Mouse (Mus musculus) intestine, postnatal 0 days (tissue): Measurements from ENCODE around the gene Ifnlr1. TPM values are rescaled to one million over a fixed set of nuclear protein-coding genes. Genes with fewer than 3 reads are reported as not detected.
A peak's percentile ranks its signal among the peaks of the same experiment; 100 is the strongest.

ENCODE experiments used
- ATAC-seq: fragments of 200-750 bp; cut with Nextera tagmentation; 2 replicates; pipeline ENCODE4 v1.8.0; 2017; ENCODE audit warnings: mild to moderate bottlenecking, moderate TSS enrichment, moderate library complexity
- H3K27ac ChIP-seq: fragments of 300-500 bp; sonication (generic); 2 replicates; pipeline ENCODE4 v1.5.1; 2014; ENCODE audit warnings: mild to moderate bottlenecking, low read depth, low read length, moderate library complexity
- H3K27me3 ChIP-seq: fragments of 300-500 bp; sonication (generic); replicated peaks from 2 replicates; pipeline ENCODE4 v1.6.1; 2014; ENCODE audit warnings: low read length, mixed read lengths; ENCODE audit not compliant: control insufficient read depth, insufficient read depth
- H3K36me3 ChIP-seq: fragments of 300-500 bp; sonication (generic); 2 replicates; pipeline ENCODE4 v1.6.1; 2014; ENCODE audit warnings: mild to moderate bottlenecking, moderate library complexity; ENCODE audit not compliant: control insufficient read depth, insufficient read depth
- H3K4me1 ChIP-seq: fragments of 300-500 bp; sonication (generic); replicated peaks from 2 replicates; pipeline ENCODE4 v1.6.1; 2014; ENCODE audit warnings: antibody characterized with exemption, low read length, mixed read lengths; ENCODE audit not compliant: control insufficient read depth, insufficient read depth
- H3K4me2 ChIP-seq: fragments of 300-500 bp; sonication (generic); replicated peaks from 2 replicates; pipeline ENCODE4 v1.6.1; 2014; ENCODE audit warnings: low read depth, mild to moderate bottlenecking, moderate library complexity
- H3K4me3 ChIP-seq: fragments of 300-500 bp; sonication (generic); 2 replicates; pipeline ENCODE4 v1.5.1; 2014; ENCODE audit warnings: low read depth, low read length
- H3K9ac ChIP-seq: fragments of 300-500 bp; sonication (generic); 2 replicates; pipeline ENCODE4 v1.6.1; 2014; ENCODE audit warnings: mild to moderate bottlenecking, low read depth, low read length
- H3K9me3 ChIP-seq: fragments of 300-500 bp; sonication (generic); 2 replicates; pipeline ENCODE4 v1.6.1; 2016; ENCODE audit warnings: mixed run types; ENCODE audit not compliant: control insufficient read depth
- CTCF ChIP-seq: sonication (generic); IDR thresholded peaks from 2 replicates; pipeline ENCODE4 v1.5.1; 2016; ENCODE audit warnings: low read depth, mild to moderate bottlenecking, control low read depth, antibody characterized with exemption, moderate library complexity
- WGBS: fragments of 180-500 bp; shearing (Covaris S2); extraction: QIAGEN DNeasy Blood & Tissue Kit; methylation state at CpG from one replicate; pipeline ENCODE4 v1.1.7; 2014; 5-methylcytosine and 5-hydroxymethylcytosine counted together
- polyA plus RNA-seq: library from polyadenylated mRNA; unstranded; fragments of >200 nt; fragmentation: Nextera tagmentation; extraction: Ambion mirVana; gene quantifications from 2 replicates; pipeline ENCODE4 v1.2.1, GENCODE M21; 2015

The Ifnlr1 gene
- polyA plus RNA-seq, 1 experiment from 2014 or later = 5.5 TPM

- H3K4me2 ChIP-seq = no peak overlapping the region
- H3K27me3 ChIP-seq = no peaks in the 10 kb centered on the region
- no peak for TF ChIP-seq CTCF
- H3K4me3 ChIP-seq = no peak overlapping the region
- no peak for ATAC-seq
- H3K9me3 ChIP-seq = no peaks in the 10 kb centered on the region
- H3K4me1 ChIP-seq = no peaks in the 10 kb centered on the region; the same call in 1 of the 2 replicates
- WGBS = 80% methylated on average over 5 of the region's 5 CpGs
- no peak overlapping the region for H3K9ac ChIP-seq
- H3K36me3 ChIP-seq = no peaks in the 10 kb centered on the region
- no peak overlapping the region for H3K27ac ChIP-seq
These were observed 4.3 kb upstream of the Ifnlr1 start for GRCm38 (mm10) chr4:135681789-135682188.

- no peak overlapping the region for H3K4me3 ChIP-seq
- no peaks in the 10 kb centered on the region; the same call in 1 of the 2 replicates for H3K4me1 ChIP-seq
- no peaks in the 10 kb centered on the region for H3K36me3 ChIP-seq
- no peaks in the 10 kb centered on the region for H3K27me3 ChIP-seq
- peak; percentile 83 for TF ChIP-seq CTCF
- no peak overlapping the region for H3K9ac ChIP-seq
- H3K27ac ChIP-seq = no peak overlapping the region
- H3K9me3 ChIP-seq = no peaks in the 10 kb centered on the region
- WGBS = 24% methylated on average over 4 of the region's 4 CpGs
- ATAC-seq = no peak
- H3K4me2 ChIP-seq = no peak overlapping the region
These were observed 2.5 kb upstream of the Ifnlr1 start for GRCm38 (mm10) chr4:135683553-135683952.

DNA sequence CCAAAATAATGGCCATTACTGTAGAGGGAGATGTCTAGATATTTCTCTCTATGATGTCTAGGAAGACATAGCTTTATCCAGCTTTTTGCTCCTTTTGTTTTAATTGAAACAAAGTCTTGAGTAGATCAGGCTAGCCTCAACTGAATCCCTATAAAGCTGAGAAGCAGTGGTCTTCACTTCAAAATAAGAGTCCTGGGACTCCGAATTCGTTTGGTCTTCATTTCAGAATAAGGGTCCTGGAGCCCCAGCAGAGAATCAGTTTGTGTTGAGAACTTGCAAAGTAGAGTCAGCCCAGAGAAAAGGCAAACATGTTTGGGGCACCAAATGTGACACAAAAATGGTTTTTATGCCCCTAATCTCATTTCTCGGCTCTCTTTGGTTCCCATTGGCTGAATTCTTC lies 1.4 kb upstream of the Ifnlr1 start:
- TF ChIP-seq CTCF = no peak
- no peaks in the 10 kb centered on the region for H3K36me3 ChIP-seq
- no peak overlapping the region for H3K27ac ChIP-seq
- no peaks in the 10 kb centered on the region for H3K27me3 ChIP-seq
- no peaks in the 10 kb centered on the region for H3K9me3 ChIP-seq
- WGBS = 28% methylated on average over 3 of the region's 3 CpGs
- peak overlapping the region; percentile 83; the same call in 1 of the 2 replicates for H3K4me2 ChIP-seq
- no peak for ATAC-seq
- H3K4me1 ChIP-seq = no peaks in the 10 kb centered on the region; the same call in 1 of the 2 replicates
- no peak overlapping the region for H3K4me3 ChIP-seq
- no peak overlapping the region for H3K9ac ChIP-seq

DNA sequence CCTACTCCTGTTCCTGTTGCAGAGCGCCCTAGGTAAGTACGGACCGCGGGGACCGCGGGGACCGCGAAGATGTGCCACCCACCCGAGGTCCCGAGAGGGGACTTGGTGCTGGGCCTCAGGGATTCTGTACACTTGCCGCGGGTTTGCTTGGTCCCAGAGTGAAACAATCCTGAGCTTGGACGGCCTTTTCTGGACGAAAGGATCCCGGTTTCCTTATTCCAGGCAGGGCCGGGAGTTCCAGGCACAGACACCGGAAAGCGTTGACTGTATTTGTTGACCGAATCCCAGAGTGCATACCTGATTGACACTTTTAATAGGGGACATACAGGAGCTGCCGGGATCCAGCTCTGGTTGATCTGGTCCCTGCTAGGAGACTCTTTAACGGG lies 474 bp downstream of the Ifnlr1 start:
- Histone ChIP-seq H3K27ac (peak overlapping the region; percentile 83), H3K9ac (peak overlapping the region; percentile 53), H3K9me3 (no peaks in the 10 kb centered on the region), H3K4me2 (peak overlapping the region; percentile 83), H3K4me3 (peak overlapping the region; percentile 64), H3K27me3 (no peaks in the 10 kb centered on the region), H3K4me1 (no peaks in the 10 kb centered on the region; the same call in 1 of the 2 replicates), H3K36me3 (no peaks in the 10 kb centered on the region)
- WGBS = under 1% methylated on average over 21 of the region's 21 CpGs
- TF ChIP-seq CTCF = no peak
- peak; percentile 23 for ATAC-seq

DNA sequence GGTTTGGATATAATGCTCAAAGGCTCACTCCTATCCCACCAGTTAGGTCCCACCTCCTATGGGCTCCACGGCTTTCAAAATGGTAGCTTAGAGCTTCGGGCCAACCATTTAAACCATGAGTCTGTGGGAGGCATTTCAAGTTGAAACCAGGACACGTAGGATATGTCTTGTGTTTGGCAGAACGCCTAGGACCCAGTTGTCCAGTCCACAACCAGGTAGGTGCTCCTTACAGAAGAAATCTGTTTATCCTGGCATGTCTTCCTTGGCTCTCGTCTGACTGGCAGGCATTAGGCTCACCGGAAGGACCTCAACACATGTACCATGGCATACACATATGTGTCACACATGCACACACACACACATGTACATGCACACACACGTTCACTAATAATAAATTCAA lies 3.7 kb downstream of the Ifnlr1 start:
- no peak for ATAC-seq
- H3K4me1 ChIP-seq = no peaks in the 10 kb centered on the region; the same call in 1 of the 2 replicates
- no peak overlapping the region for H3K9ac ChIP-seq
- TF ChIP-seq CTCF = no peak
- no peak overlapping the region for H3K27ac ChIP-seq
- H3K36me3 ChIP-seq = no peaks in the 10 kb centered on the region
- H3K27me3 ChIP-seq = no peaks in the 10 kb centered on the region
- no peak overlapping the region for H3K4me3 ChIP-seq
- WGBS = 89% methylated on average over 7 of the region's 7 CpGs
- no peaks in the 10 kb centered on the region for H3K9me3 ChIP-seq
- no peak overlapping the region for H3K4me2 ChIP-seq

- H3K27me3 ChIP-seq = no peaks in the 10 kb centered on the region
- H3K9ac ChIP-seq = no peak overlapping the region
- TF ChIP-seq CTCF = no peak
- H3K9me3 ChIP-seq = no peaks in the 10 kb centered on the region
- no peaks in the 10 kb centered on the region; the same call in 1 of the 2 replicates for H3K4me1 ChIP-seq
- WGBS = 48% methylated on average over 11 of the region's 11 CpGs
- H3K4me3 ChIP-seq = no peak overlapping the region
- no peak overlapping the region for H3K4me2 ChIP-seq
- ATAC-seq = no peak
- H3K27ac ChIP-seq = no peak overlapping the region
- H3K36me3 ChIP-seq = no peaks in the 10 kb centered on the region
These were observed 4.2 kb downstream of the Ifnlr1 start for GRCm38 (mm10) chr4:135690241-135690640.

GRCm38 (mm10) chr4:135692916-135693315 lies 6.8 kb downstream of the Ifnlr1 start:
- no peaks in the 10 kb centered on the region for H3K27me3 ChIP-seq
- H3K4me1 ChIP-seq = no peaks in the 10 kb centered on the region
- no peak overlapping the region for H3K9ac ChIP-seq
- TF ChIP-seq CTCF = no peak
- peak; percentile 88 for ATAC-seq
- WGBS = 42% methylated on average over 4 of the region's 4 CpGs
- H3K27ac ChIP-seq = peak overlapping the region; percentile 55
- no peak overlapping the region for H3K4me3 ChIP-seq
- 0 out of 2 replicates have a peak, but pooled peaks cover 4% of the 10 kb centered on the region for H3K36me3 ChIP-seq
- no peak overlapping the region for H3K4me2 ChIP-seq
- no peaks in the 10 kb centered on the region for H3K9me3 ChIP-seq
